Mouse (Mus musculus) kidney, adult 2 months (tissue): Measurements from ENCODE around the gene Grk3. TPM values are rescaled to one million over a fixed set of nuclear protein-coding genes. Genes with fewer than 3 reads are reported as not detected.

Experiments
- DNase-seq: peaks from one replicate; pipeline ENCODE4 v3.0.0; 2021
- H3K27ac ChIP-seq: fragments of 200-500 bp; 2 replicates; pipeline ENCODE4 v1.5.1; 2012; ENCODE audit warnings: low read depth, low read length, control low read depth, inconsistent platforms; ENCODE audit not compliant: insufficient read depth
- H3K27me3 ChIP-seq: fragments of 200-500 bp; replicated peaks from 2 replicates; pipeline ENCODE4 v1.6.1; 2012; ENCODE audit warnings: mild to moderate bottlenecking, moderate library complexity, low read length, inconsistent platforms; ENCODE audit not compliant: control insufficient read depth, insufficient read depth
- H3K36me3 ChIP-seq: fragments of 200-500 bp; 2 replicates; pipeline ENCODE4 v1.6.1; 2012; ENCODE audit warnings: mild to moderate bottlenecking, moderate library complexity, low read length, inconsistent platforms; ENCODE audit not compliant: control insufficient read depth, insufficient read depth
- H3K4me1 ChIP-seq: fragments of 200-500 bp; 2 replicates; pipeline ENCODE4 v1.6.1; 2011; ENCODE audit warnings: low read length; ENCODE audit not compliant: control insufficient read depth, insufficient read depth
- H3K4me3 ChIP-seq: fragments of 200-500 bp; 2 replicates; pipeline ENCODE4 v1.5.1; 2011; ENCODE audit warnings: mild to moderate bottlenecking, low read depth, low read length, control low read depth; ENCODE audit not compliant: insufficient read depth
- CTCF ChIP-seq: fragments of 200-500 bp; conservative IDR thresholded peaks from 2 replicates; pipeline ENCODE4 v1.5.1; 2011; ENCODE audit warnings: low read depth, mild to moderate bottlenecking, control low read depth, low read length, moderate library complexity, mixed read lengths; ENCODE audit not compliant: insufficient read depth, insufficient read length
- POLR2A ChIP-seq: fragments of 200-500 bp; IDR thresholded peaks from one replicate; pipeline ENCODE4 v1.6.1; 2011; ENCODE audit warnings: low read depth, low read length, control low read depth
- WGBS: fragments of 180-500 bp; shearing (Covaris S2); methylation state at CpG from one replicate; pipeline ENCODE4 v1.1.7; 2018; 5-methylcytosine and 5-hydroxymethylcytosine counted together
- polyA plus RNA-seq: library from polyadenylated mRNA; depleted of rRNA; stranded (reverse); fragments of >200 nt; gene quantifications from 2 replicates; pipeline ENCODE4 v1.2.3, GENCODE M21; 2012; rRNA removed

The Grk3 gene
- polyA plus RNA-seq, 1 experiment, result 5.9 TPM

DNA sequence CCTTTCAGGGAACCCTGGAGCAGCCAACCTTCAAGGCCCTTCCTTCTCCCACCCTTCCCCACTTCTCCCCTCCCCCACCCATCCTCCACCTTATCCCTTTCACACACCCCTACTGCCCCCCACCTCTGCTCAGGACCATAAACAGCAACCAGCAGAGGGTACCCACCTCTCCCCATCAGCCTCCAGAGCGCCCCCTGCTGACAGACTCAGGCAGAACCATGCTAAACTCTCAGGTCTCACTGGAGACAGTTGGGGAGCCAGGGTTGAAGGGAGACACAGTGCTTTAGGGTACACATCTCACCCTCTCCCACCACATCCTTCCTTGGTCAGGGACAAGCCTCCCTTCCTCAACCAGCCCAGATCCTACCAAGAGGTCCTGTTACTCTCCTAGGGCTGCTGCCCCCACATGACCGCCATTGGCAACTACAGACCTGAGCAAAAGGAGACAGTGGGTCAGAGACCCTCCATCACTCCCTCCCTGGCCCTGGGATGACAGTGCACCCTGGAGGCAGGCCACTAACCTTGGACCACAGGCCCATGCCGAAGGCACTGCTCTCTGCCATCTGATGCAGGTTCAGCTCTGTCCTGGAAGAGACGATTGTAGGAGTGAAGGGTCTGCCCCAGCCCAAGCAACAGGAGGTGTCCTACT lies 150.7 kb downstream of the Grk3 start:
- TF ChIP-seq CTCF (peak; percentile 64), POLR2A (no peak)
- WGBS, result 57% methylated on average over 4 of the region's 4 CpGs
- Histone ChIP-seq H3K4me3 (no peak overlapping the region), H3K27ac (no peak overlapping the region), H3K4me1 (no peaks in the 10 kb centered on the region), H3K36me3 (no peaks in the 10 kb centered on the region), H3K27me3 (no peaks in the 10 kb centered on the region)
- peak; percentile 14 for DNase-seq

Other genes with a start within 250 kb of the Grk3 start
- gene Myo18b, start 119.4 kb downstream of the Grk3 start, polyA plus RNA-seq, result 0.12 and 1.2 TPM in 2 replicates
- not detected in 2 replicates for gene Crybb2, start 54.3 kb upstream of the Grk3 start, polyA plus RNA-seq
- 1.5 and 2.8 TPM in 2 replicates for gene Crybb3, start 65.8 kb upstream of the Grk3 start, polyA plus RNA-seq
- gene 2900026A02Rik, start 205.4 kb upstream of the Grk3 start, polyA plus RNA-seq, result 14.3 and 15.0 TPM in 2 replicates
- gene Tmem211, start 211.1 kb upstream of the Grk3 start, polyA plus RNA-seq, result not detected in 2 replicates